Mouse (Mus musculus) spleen, adult 12 weeks (tissue): ENCODE results near the gene Rxra.

Source experiments
- DNase-seq: peaks from one replicate; pipeline ENCODE4 v3.0.0; 2022; ENCODE audit warnings: low spot score

The Rxra gene

GRCm38 (mm10) chr2:27670746-27671145 lies 5.5 kb upstream of the Rxra start:
- DNase-seq: no peak

- DNase-seq: no peak
Observed at GRCm38 (mm10) chr2:27671633-27672091, 4.6 kb upstream of the Rxra start.

- no peak for DNase-seq
Observed at GRCm38 (mm10) chr2:27676478-27677325, 462 bp downstream of the Rxra start.

GRCm38 (mm10) chr2:27677411-27678310 lies 1.4 kb downstream of the Rxra start:
- no peak for DNase-seq

GRCm38 (mm10) chr2:27678331-27678730 lies 2.1 kb downstream of the Rxra start:
- DNase-seq: no peak

GRCm38 (mm10) chr2:27678836-27679480 lies 2.7 kb downstream of the Rxra start:
- DNase-seq: no peak

GRCm38 (mm10) chr2:27679621-27680025 lies 3.4 kb downstream of the Rxra start:
- no peak for DNase-seq

- no peak for DNase-seq
Observed at GRCm38 (mm10) chr2:27680058-27680457, 3.8 kb downstream of the Rxra start.

GRCm38 (mm10) chr2:27680595-27680994 lies 4.4 kb downstream of the Rxra start:
- DNase-seq: no peak

- no peak for DNase-seq
Observed at GRCm38 (mm10) chr2:27681426-27681825, 5.2 kb downstream of the Rxra start.

GRCm38 (mm10) chr2:27682096-27682495 lies 5.9 kb downstream of the Rxra start:
- no peak for DNase-seq

GRCm38 (mm10) chr2:27684017-27684657 lies 7.9 kb downstream of the Rxra start:
- DNase-seq: no peak

GRCm38 (mm10) chr2:27685917-27686316 lies 9.7 kb downstream of the Rxra start:
- no peak for DNase-seq

GRCm38 (mm10) chr2:27686335-27686734 lies 10.1 kb downstream of the Rxra start:
- no peak for DNase-seq

GRCm38 (mm10) chr2:27687041-27687440 lies 10.8 kb downstream of the Rxra start:
- no peak for DNase-seq

- no peak for DNase-seq
Observed at GRCm38 (mm10) chr2:27687973-27688372, 11.7 kb downstream of the Rxra start.

- no peak for DNase-seq
Observed at GRCm38 (mm10) chr2:27690714-27691113, 14.5 kb downstream of the Rxra start.

GRCm38 (mm10) chr2:27691139-27691720 lies 15.0 kb downstream of the Rxra start:
- no peak for DNase-seq

- DNase-seq: no peak
Observed at GRCm38 (mm10) chr2:27692608-27693007, 16.4 kb downstream of the Rxra start.

GRCm38 (mm10) chr2:27693684-27694083 lies 17.4 kb downstream of the Rxra start:
- DNase-seq: no peak

- no peak for DNase-seq
Observed at GRCm38 (mm10) chr2:27699574-27699973, 23.3 kb downstream of the Rxra start.
